Mouse (Mus musculus) E14TG2a.4 (cell line): ENCODE measurements around the gene Chsy1.

Experiments
- H3K27me3 ChIP-seq: 2 replicates; pipeline ENCODE4 v1.6.1; 2014; ENCODE audit warnings: low read length, control low read depth; ENCODE audit not compliant: insufficient read depth
- H3K36me3 ChIP-seq: 2 replicates; pipeline ENCODE4 v1.6.1; 2014; ENCODE audit warnings: low read length, control low read depth; ENCODE audit not compliant: insufficient read depth
- H3K4me1 ChIP-seq: replicated peaks from 2 replicates; pipeline ENCODE4 v1.6.1; 2014; ENCODE audit warnings: low read depth, low read length, control low read depth
- H3K4me3 ChIP-seq: replicated peaks from 2 replicates; pipeline ENCODE4 v1.5.1; 2014; ENCODE audit warnings: mild to moderate bottlenecking, low read length
- H3K9me3 ChIP-seq: 2 replicates; pipeline ENCODE4 v1.6.1; 2014; ENCODE audit warnings: low read length, control low read depth
- CTCF ChIP-seq: conservative IDR thresholded peaks from 2 replicates; pipeline ENCODE4 v1.5.1; 2014; ENCODE audit warnings: low read length
- NANOG ChIP-seq: IDR thresholded peaks from 2 replicates; pipeline ENCODE4 v1.6.1; 2014; ENCODE audit warnings: borderline replicate concordance, low read length, mixed read lengths
- POU5F1 ChIP-seq: IDR thresholded peaks from 2 replicates; pipeline ENCODE4 v1.6.1; 2014; ENCODE audit warnings: low read length, borderline replicate concordance

Gene Chsy1

GRCm38 (mm10) chr7:66116906-66117482 lies 7.7 kb downstream of the Chsy1 start:
- Histone ChIP-seq H3K4me1 (peaks cover 31% of the 10 kb centered on the region), H3K36me3 (no peaks in the 10 kb centered on the region), H3K9me3 (no peaks in the 10 kb centered on the region), H3K27me3 (0 out of 2 replicates have a peak, but pooled peaks cover 3% of the 10 kb centered on the region), H3K4me3 (no peak overlapping the region)
- TF ChIP-seq CTCF, result no peak
- TF ChIP-seq NANOG, result no peak
- TF ChIP-seq POU5F1, result no peak

DNA sequence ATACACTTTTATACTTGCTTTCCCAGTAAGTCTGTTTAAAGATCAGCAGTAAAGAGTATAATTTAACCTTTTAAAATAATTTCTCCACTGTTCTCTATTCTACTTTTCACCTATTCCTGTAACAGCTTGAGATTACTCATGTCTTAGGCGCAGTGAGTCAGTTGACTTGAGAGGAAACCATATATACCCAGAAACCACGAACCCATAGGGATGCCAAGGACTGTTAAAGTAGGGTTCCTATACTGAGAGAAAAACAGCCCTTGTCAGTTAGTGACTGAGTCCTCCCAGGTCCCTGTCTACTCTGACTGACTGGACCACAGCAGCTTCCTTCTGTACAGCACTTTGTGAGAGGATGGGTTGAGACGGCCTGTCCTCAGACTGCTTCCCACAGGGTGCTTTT lies 8.7 kb downstream of the Chsy1 start:
- TF ChIP-seq POU5F1 (no peak), NANOG (no peak), CTCF (no peak)
- Histone ChIP-seq H3K9me3 (no peaks in the 10 kb centered on the region), H3K27me3 (no peaks in the 10 kb centered on the region), H3K36me3 (no peaks in the 10 kb centered on the region), H3K4me1 (peaks cover 34% of the 10 kb centered on the region), H3K4me3 (no peak overlapping the region)

- Histone ChIP-seq H3K27me3 (no peaks in the 10 kb centered on the region), H3K4me1 (peaks cover 34% of the 10 kb centered on the region), H3K36me3 (no peaks in the 10 kb centered on the region), H3K4me3 (no peak overlapping the region), H3K9me3 (no peaks in the 10 kb centered on the region)
- TF ChIP-seq POU5F1 (no peak), CTCF (no peak), NANOG (no peak)
These were observed 9.5 kb downstream of the Chsy1 start for GRCm38 (mm10) chr7:66118796-66119195.

GRCm38 (mm10) chr7:66120139-66120538 lies 10.8 kb downstream of the Chsy1 start:
- H3K4me1 ChIP-seq, result peaks cover 32% of the 10 kb centered on the region
- no peaks in the 10 kb centered on the region for H3K27me3 ChIP-seq
- no peak overlapping the region for H3K4me3 ChIP-seq
- no peak for TF ChIP-seq NANOG
- TF ChIP-seq CTCF, result no peak
- TF ChIP-seq POU5F1, result no peak
- peaks cover 4% of the 10 kb centered on the region for H3K36me3 ChIP-seq
- no peaks in the 10 kb centered on the region for H3K9me3 ChIP-seq

DNA sequence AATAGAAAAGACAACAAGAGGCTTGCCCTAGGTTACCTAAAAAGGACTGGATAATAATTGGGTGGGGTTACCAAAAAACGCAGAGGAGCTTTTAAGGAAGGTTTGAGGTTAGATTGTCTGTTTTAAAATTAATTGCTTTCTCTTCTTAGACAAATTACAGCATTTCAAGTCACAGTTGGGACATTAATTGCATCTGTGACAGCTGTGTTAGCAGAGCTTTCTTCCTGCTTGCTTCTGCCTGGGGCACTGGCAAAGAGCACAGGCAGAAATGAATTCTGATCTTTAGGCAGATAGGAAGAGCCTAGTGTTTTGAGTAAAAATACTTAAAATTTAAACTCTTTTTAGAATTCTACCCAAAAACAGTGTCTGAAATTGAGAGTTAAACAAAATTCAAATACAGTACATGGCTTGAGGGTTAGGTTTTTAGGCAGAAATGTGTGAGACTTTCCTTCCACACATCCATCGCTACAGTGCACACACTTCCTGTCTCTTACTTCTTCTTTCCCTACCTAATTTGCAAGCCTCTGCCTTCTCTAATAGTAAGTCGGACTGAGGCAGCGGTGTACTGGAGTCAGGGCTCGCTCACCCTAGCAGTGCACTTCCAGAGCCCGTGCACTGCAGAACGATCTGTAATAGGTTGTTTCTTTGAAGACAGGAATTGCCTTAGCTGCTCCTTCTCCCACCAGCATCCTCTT lies 11.5 kb downstream of the Chsy1 start:
- no peaks in the 10 kb centered on the region for H3K9me3 ChIP-seq
- TF ChIP-seq CTCF (no peak), POU5F1 (no peak), NANOG (no peak)

DNA sequence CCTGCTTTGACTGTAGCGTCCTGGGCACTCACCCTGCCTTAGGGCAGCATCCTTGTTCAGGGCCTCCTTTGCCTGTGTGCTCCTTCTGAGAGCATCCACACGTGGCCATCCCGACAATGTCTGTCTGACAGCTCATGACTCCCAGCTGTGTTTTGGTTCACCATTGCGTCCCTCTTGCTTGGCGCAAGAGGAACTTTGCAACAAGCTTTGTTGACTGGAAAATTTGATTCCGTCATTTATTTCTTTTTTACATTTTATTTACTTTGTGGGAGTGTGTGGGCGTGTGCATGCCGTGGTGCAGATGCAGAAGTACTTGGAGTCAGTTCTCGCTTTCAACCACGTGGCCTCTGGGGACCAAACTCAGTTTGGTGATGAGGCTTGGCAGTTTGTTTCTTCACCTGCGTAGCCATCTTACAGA lies 15.2 kb downstream of the Chsy1 start:
- Histone ChIP-seq H3K36me3 (peaks cover 33% of the 10 kb centered on the region), H3K9me3 (no peaks in the 10 kb centered on the region), H3K27me3 (no peaks in the 10 kb centered on the region), H3K4me1 (peaks cover 30% of the 10 kb centered on the region), H3K4me3 (no peak overlapping the region)
- TF ChIP-seq NANOG (no peak), CTCF (no peak), POU5F1 (no peak)

More for the DNA sequence above, 11.5 kb downstream of the Chsy1 start:
- Histone ChIP-seq H3K4me1 (peaks cover 32% of the 10 kb centered on the region), H3K4me3 (no peak overlapping the region), H3K36me3 (peaks cover 11% of the 10 kb centered on the region), H3K27me3 (no peaks in the 10 kb centered on the region)

- Histone ChIP-seq H3K36me3 (peaks cover 34% of the 10 kb centered on the region), H3K4me1 (peaks cover 25% of the 10 kb centered on the region), H3K27me3 (no peaks in the 10 kb centered on the region), H3K4me3 (no peak overlapping the region), H3K9me3 (no peaks in the 10 kb centered on the region)
- TF ChIP-seq POU5F1, result no peak
- no peak for TF ChIP-seq CTCF
- TF ChIP-seq NANOG, result no peak
These were observed 16.1 kb downstream of the Chsy1 start for GRCm38 (mm10) chr7:66125368-66125767.

- H3K4me1 ChIP-seq, result peaks cover 10% of the 10 kb centered on the region
- no peak overlapping the region for H3K4me3 ChIP-seq
- H3K36me3 ChIP-seq, result peaks cover 45% of the 10 kb centered on the region
- H3K27me3 ChIP-seq, result no peaks in the 10 kb centered on the region
- peak; percentile 14; the same call in 1 of the 2 replicates for TF ChIP-seq NANOG
- TF ChIP-seq CTCF, result no peak
- no peak for TF ChIP-seq POU5F1
- H3K9me3 ChIP-seq, result peaks cover 4% of the 10 kb centered on the region; the same call in 1 of the 2 replicates
These were observed 18.8 kb downstream of the Chsy1 start for GRCm38 (mm10) chr7:66127951-66128645.
